Comparison of ENCODE assay signal across 19 mouse cellular contexts in genomic region chr12:40286539-40286938, GRCm38 (mm10). TPM values are rescaled to one million over a fixed set of nuclear protein-coding genes. Genes with fewer than 3 reads are reported as not detected.
DNase-seq lines count a peak whose midpoint lies in the region; ATAC-seq and TF ChIP-seq lines count a peak whose summit lies in the region.
"Had no signal": no experiment of that assay in that cellular context is flagged by ENCODE, and none has a peak within 500 bp of the region (broad histone marks: within the 10 kb centered on the region; RNA-seq: fewer than 3 reads in every experiment).

No protein-coding gene starts in this region.

- H3K4me1 ChIP-seq in kidney, embryonic 16.5 days (ENCODE audit: insufficient read depth, low read length): no peaks in the 10 kb centered on the region
- no peaks in the 10 kb centered on the region for H3K4me1 ChIP-seq in midbrain, postnatal 0 days (ENCODE audit: insufficient read depth, low read length)
- 0 out of 2 replicates have a peak, but pooled peaks cover 4% of the 10 kb centered on the region for H3K4me1 ChIP-seq in midbrain, embryonic 10.5 days
- H3K4me1 ChIP-seq: embryonic facial prominence, embryonic 10.5 days; heart, embryonic 13.5 days; hindbrain, embryonic 12.5 days had no signal

- no peak overlapping the region for H3K9ac ChIP-seq in kidney, embryonic 16.5 days (replicated peaks; ENCODE audit: low read length)
- H3K9ac ChIP-seq in midbrain, postnatal 0 days (replicated peaks; ENCODE audit: low read length, poor library complexity, severe bottlenecking): no peak overlapping the region
- H3K9ac ChIP-seq: forebrain, postnatal 0 days; heart, embryonic 13.5 days; hindbrain, embryonic 12.5 days had no signal

- H3K27me3 ChIP-seq in kidney, embryonic 16.5 days (ENCODE audit: insufficient read depth, low read length): no peaks in the 10 kb centered on the region
- H3K27me3 ChIP-seq in midbrain, postnatal 0 days (ENCODE audit: insufficient read depth, low read length): no peaks in the 10 kb centered on the region
- H3K27me3 ChIP-seq in midbrain, embryonic 10.5 days (ENCODE audit: low read depth, poor library complexity, severe bottlenecking): no peaks in the 10 kb centered on the region
- H3K27me3 ChIP-seq: heart, embryonic 13.5 days; hindbrain, embryonic 12.5 days had no signal

- no peak overlapping the region for H3K27ac ChIP-seq in kidney, embryonic 16.5 days (ENCODE audit: low read length)
- no peak overlapping the region for H3K27ac ChIP-seq in midbrain, postnatal 0 days (ENCODE audit: low read depth, low read length)
- H3K27ac ChIP-seq in midbrain, embryonic 10.5 days (replicated peaks): no peak overlapping the region
- H3K27ac ChIP-seq: embryonic facial prominence, embryonic 10.5 days; heart, embryonic 13.5 days; hindbrain, embryonic 12.5 days had no signal

- 69% methylated on average over 4 of the region's 4 CpGs for WGBS in kidney, embryonic 16.5 days
- WGBS in midbrain, postnatal 0 days: 78% methylated on average over 4 of the region's 4 CpGs
- 87% methylated on average over 4 of the region's 4 CpGs for WGBS in midbrain, embryonic 10.5 days

- no peak overlapping the region for H3K4me3 ChIP-seq in kidney, embryonic 16.5 days (ENCODE audit: low read length)
- H3K4me3 ChIP-seq in midbrain, postnatal 0 days (ENCODE audit: low read depth, low read length): no peak overlapping the region
- no peak overlapping the region for H3K4me3 ChIP-seq in midbrain, embryonic 10.5 days
- H3K4me3 ChIP-seq: embryonic facial prominence, embryonic 10.5 days; heart, embryonic 13.5 days; hindbrain, embryonic 12.5 days had no signal

- peak; percentile 4 to 10 for DNase-seq in cerebellum, postnatal 10 days
- DNase-seq in cerebellum, postnatal 4 days (ENCODE audit: low spot score in 2 of 2): no peak
- peak; percentile 24 for DNase-seq in kidney, adult 11 months
- peak; percentile 4 for DNase-seq in midbrain, postnatal 0 days (ENCODE audit: low spot score)
- no peak for DNase-seq in midbrain, embryonic 10.5 days (ENCODE audit: low spot score)
- peak; percentile 6 to 20 for DNase-seq in kidney, postnatal 4 days
- DNase-seq in thymus, adult 18-20 months: no peak
- DNase-seq: adrenal gland, postnatal 10 days; cerebellum, adult 11-12 months; cerebellum, adult 9-10 months; cerebellum, postnatal 36 days; forebrain, postnatal 0 days; gastrocnemius, postnatal 14 days; heart, postnatal 4 days had no signal

- no peak for ATAC-seq in kidney, embryonic 16.5 days (ENCODE audit: low FRiP score, low TSS enrichment)
- no peak for ATAC-seq in midbrain, postnatal 0 days (ENCODE audit: low FRiP score)
- ATAC-seq: forebrain, postnatal 0 days; hindbrain, embryonic 16.5 days had no signal

- no peaks in the 10 kb centered on the region for H3K36me3 ChIP-seq in kidney, embryonic 16.5 days (ENCODE audit: insufficient read depth, low read length)
- no peaks in the 10 kb centered on the region for H3K36me3 ChIP-seq in midbrain, postnatal 0 days (ENCODE audit: insufficient read depth, low read length)
- H3K36me3 ChIP-seq in midbrain, embryonic 10.5 days: no peaks in the 10 kb centered on the region
- H3K36me3 ChIP-seq: embryonic facial prominence, embryonic 10.5 days; heart, embryonic 13.5 days; hindbrain, embryonic 12.5 days had no signal

- H3K9me3 ChIP-seq in kidney, embryonic 16.5 days (ENCODE audit: low read length): peaks cover 13% of the 10 kb centered on the region
- no peaks in the 10 kb centered on the region for H3K9me3 ChIP-seq in midbrain, postnatal 0 days (ENCODE audit: low read length)
- H3K9me3 ChIP-seq in midbrain, embryonic 10.5 days (replicated peaks): peaks cover 23% of the 10 kb centered on the region

- H3K4me2 ChIP-seq in kidney, embryonic 16.5 days (replicated peaks; ENCODE audit: low read depth, low read length): no peak overlapping the region
- H3K4me2 ChIP-seq in midbrain, postnatal 0 days (ENCODE audit: low read depth, low read length, poor library complexity, severe bottlenecking): no peak overlapping the region
- H3K4me2 ChIP-seq: heart, embryonic 13.5 days; hindbrain, embryonic 12.5 days had no signal

- TF ChIP-seq CTCF in midbrain, postnatal 0 days (IDR thresholded peaks at IDR 0.05): no peak

RNA-seq across cellular contexts. Expression of gene Ifrd1, which starts 38.2 kb away (rescaled TPM):
- 88.7 and 103 TPM in 2 replicates for polyA plus RNA-seq in kidney, embryonic 16.5 days (2015; fragmentation: Nextera tagmentation; extraction: Ambion mirVana)
- total RNA-seq in midbrain, postnatal 0 days (2014; rRNA removed): 54.0 and 89.3 TPM in 2 replicates
- 124 and 133 TPM in 2 replicates for polyA plus RNA-seq in midbrain, postnatal 0 days (2015; fragmentation: Nextera tagmentation; extraction: Ambion mirVana)
- 133 and 140 TPM in 2 replicates for polyA plus RNA-seq in midbrain, embryonic 10.5 days (2016; fragmentation: Nextera tagmentation; extraction: Ambion mirVana)

Comparison
In these comparisons a context has a peak if more than half of its experiments do, and no peak if none do; other contexts are left out.
1. DNase-seq: peak in cerebellum, postnatal 10 days (2 of 2), kidney, adult 11 months (single experiment), midbrain, postnatal 0 days (single experiment) and kidney, postnatal 4 days (2 of 2); none in cerebellum, postnatal 4 days (0 of 2), midbrain, embryonic 10.5 days (single experiment) and thymus, adult 18-20 months (0 of 2).